Mouse (Mus musculus): ENCODE measurements around the gene Vipas39. TPM values are rescaled to one million over a fixed set of nuclear protein-coding genes. Genes with fewer than 3 reads are reported as not detected.

Gene Vipas39
- total and polyA plus RNA-seq, 3 experiments, result 30.2 to 44.4 (median 32.1) TPM

- Histone ChIP-seq H3K4me3 (replicated peaks in 1 of 3; ENCODE audit: low read depth in 2 of 3, low read length in 2 of 3, poor library complexity in 1 of 3) (no peak overlapping the region), H3K4me1 (ENCODE audit: control insufficient read depth in 1 of 2, insufficient read depth in 2 of 2) (peaks cover 0 to 12% of the 10 kb centered on the region in 2 experiments; a peak in 2 of 4 replicates), H3K79me2 (replicated peaks; ENCODE audit: control insufficient read depth, extremely low read depth, insufficient read depth, poor library complexity, severe bottlenecking) (no peaks in the 10 kb centered on the region), H3K4me2 (ENCODE audit: insufficient read depth, low read depth, poor library complexity, severe bottlenecking) (no peak overlapping the region), H3K9ac (ENCODE audit: insufficient read depth, low read depth) (no peak overlapping the region), H3K36me3 (replicated peaks in 1 of 2; ENCODE audit: control insufficient read depth in 1 of 2, insufficient read depth in 1 of 2, low read length in 1 of 2) (peaks cover 0 to 22% of the 10 kb centered on the region in 2 experiments), H3K27ac (ENCODE audit: insufficient read depth, low read depth) (no peak overlapping the region), H3K27me3 (replicated peaks) (no peaks in the 10 kb centered on the region), H3K9me3 (replicated peaks; ENCODE audit: low read length) (peaks cover 5% of the 10 kb centered on the region)
- in situ Hi-C loops (cut with MboI; ENCODE audit: low pct_ligation_motif_present, low pct_unique_long_range_greater_than_20kb, low sequenced_read_pairs), result no loop called here
- dilution Hi-C loops (cut with MboI; ENCODE audit: extremely low pct_ligation_motif_present, extremely low pct_unique_long_range_greater_than_20kb, low sequenced_read_pairs), result no loop called here
- DNase-seq (ENCODE audit: extremely low read depth), result no peak
- TF ChIP-seq UBTF (IDR thresholded peaks at IDR 0.05; ENCODE audit: low read depth, low read length), result no peak
- no peak for TF ChIP-seq TBP (conservative IDR thresholded peaks at IDR 0.05; ENCODE audit: low read depth, low read length)
- no peak for TF ChIP-seq MAZ (IDR thresholded peaks at IDR 0.05; ENCODE audit: low read depth, low read length)
- TF ChIP-seq ETS1 (conservative IDR thresholded peaks at IDR 0.05; ENCODE audit: low read depth, low read length), result no peak
- TF ChIP-seq RCOR1 (conservative IDR thresholded peaks at IDR 0.05; ENCODE audit: low read depth, low read length), result no peak
- no peak for TF ChIP-seq USF1 (IDR thresholded peaks at IDR 0.05; ENCODE audit: low read depth, low read length)
- TF ChIP-seq GABPA (IDR thresholded peaks at IDR 0.05; ENCODE audit: insufficient replicate concordance, low read depth, low read length), result no peak
Measured at GRCm38 (mm10) chr12:87224950-87225349, 41.1 kb downstream of the Vipas39 start.

GRCm38 (mm10) chr12:87219362-87219761 lies 46.7 kb downstream of the Vipas39 start:
- Histone ChIP-seq H3K27me3 (replicated peaks) (no peaks in the 10 kb centered on the region), H3K9me3 (replicated peaks; ENCODE audit: low read length) (no peaks in the 10 kb centered on the region), H3K4me1 (ENCODE audit: control insufficient read depth in 1 of 2, insufficient read depth in 2 of 2) (peaks cover 0 to 6% of the 10 kb centered on the region in 2 experiments; a peak in 1 of 4 replicates), H3K79me2 (replicated peaks; ENCODE audit: control insufficient read depth, extremely low read depth, insufficient read depth, poor library complexity, severe bottlenecking) (no peaks in the 10 kb centered on the region), H3K4me3 (replicated peaks in 1 of 3; ENCODE audit: low read depth in 2 of 3, low read length in 2 of 3, poor library complexity in 1 of 3) (no peak overlapping the region), H3K36me3 (replicated peaks in 1 of 2; ENCODE audit: control insufficient read depth in 1 of 2, insufficient read depth in 1 of 2, low read length in 1 of 2) (peaks cover 0 to 12% of the 10 kb centered on the region in 2 experiments), H3K9ac (ENCODE audit: insufficient read depth, low read depth) (no peak overlapping the region), H3K4me2 (ENCODE audit: insufficient read depth, low read depth, poor library complexity, severe bottlenecking) (no peak overlapping the region), H3K27ac (ENCODE audit: insufficient read depth, low read depth) (no peak overlapping the region)
- no peak for DNase-seq (ENCODE audit: extremely low read depth)
- in situ Hi-C loops (cut with MboI; ENCODE audit: low pct_ligation_motif_present, low pct_unique_long_range_greater_than_20kb, low sequenced_read_pairs), result no loop called here
- TF ChIP-seq GABPA (IDR thresholded peaks at IDR 0.05; ENCODE audit: insufficient replicate concordance, low read depth, low read length) (no peak), PAX5 (IDR thresholded peaks at IDR 0.05; ENCODE audit: low read length) (no peak), ZKSCAN1 (IDR thresholded peaks at IDR 0.05; ENCODE audit: borderline replicate concordance, low read depth, low read length) (no peak), MXI1 (IDR thresholded peaks at IDR 0.05; ENCODE audit: low read depth, low read length) (no peak), MAFK (IDR thresholded peaks at IDR 0.05; ENCODE audit: insufficient replicate concordance, low read length) (no peak), USF1 (IDR thresholded peaks at IDR 0.05; ENCODE audit: low read depth, low read length) (no peak), MAX (IDR thresholded peaks at IDR 0.05; ENCODE audit: low read length) (no peak), NRF1 (IDR thresholded peaks at IDR 0.05; ENCODE audit: low read depth, low read length) (no peak), JUN (IDR thresholded peaks at IDR 0.05; ENCODE audit: insufficient read depth, low read depth, low read length) (no peak), CHD1 (IDR thresholded peaks at IDR 0.05; ENCODE audit: low read depth, low read length) (no peak), JUND (conservative IDR thresholded peaks at IDR 0.05; ENCODE audit: low read depth, low read length) (no peak), MYC (IDR thresholded peaks at IDR 0.05; ENCODE audit: low read depth, low read length) (no peak), CHD2 (IDR thresholded peaks at IDR 0.05; ENCODE audit: low read length) (no peak), ETS1 (conservative IDR thresholded peaks at IDR 0.05; ENCODE audit: low read depth, low read length) (no peak), ZNF384 (IDR thresholded peaks at IDR 0.05; ENCODE audit: low read depth, low read length) (no peak), UBTF (IDR thresholded peaks at IDR 0.05; ENCODE audit: low read depth, low read length) (no peak), USF2 (conservative IDR thresholded peaks at IDR 0.05; ENCODE audit: low read depth, low read length) (no peak), SMC3 (IDR thresholded peaks at IDR 0.05; ENCODE audit: low read depth, low read length) (no peak)
- dilution Hi-C loops (cut with MboI; ENCODE audit: extremely low pct_ligation_motif_present, extremely low pct_unique_long_range_greater_than_20kb, low sequenced_read_pairs), result no loop called here
